Mouse (Mus musculus) kidney, postnatal 25 days (tissue): ENCODE data around the gene Slc25a11.

Experiments
- DNase-seq, 2 experiments: peaks; one replicate each; pipeline ENCODE4 v3.0.0; 2021; ENCODE audit warnings: mixed read lengths in 2 of 2

Gene Slc25a11

GRCm38 (mm10) chr11:70667271-70668150 is 20.2 kb upstream of the Slc25a11 start:
- no peak for DNase-seq

DNA sequence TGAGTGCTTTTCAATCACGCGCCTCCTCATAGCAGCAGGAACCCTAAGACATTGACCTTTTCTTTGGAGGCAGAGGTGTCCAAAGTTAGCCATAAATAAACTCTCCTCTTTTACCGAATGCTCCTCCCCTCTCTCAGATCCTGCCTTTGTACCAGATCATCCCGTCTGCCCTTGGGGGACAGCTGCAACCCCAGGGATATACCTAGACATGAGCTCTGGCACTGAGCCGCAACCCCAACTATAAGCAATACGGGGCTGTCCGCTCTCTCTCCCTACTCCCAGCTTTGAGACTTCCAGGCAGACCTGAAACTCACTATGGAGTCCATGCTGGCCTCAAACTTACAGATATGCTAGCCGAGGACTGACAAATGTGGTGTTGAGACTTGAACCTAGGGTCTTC is 19.4 kb upstream of the Slc25a11 start:
- DNase-seq = no peak

DNA sequence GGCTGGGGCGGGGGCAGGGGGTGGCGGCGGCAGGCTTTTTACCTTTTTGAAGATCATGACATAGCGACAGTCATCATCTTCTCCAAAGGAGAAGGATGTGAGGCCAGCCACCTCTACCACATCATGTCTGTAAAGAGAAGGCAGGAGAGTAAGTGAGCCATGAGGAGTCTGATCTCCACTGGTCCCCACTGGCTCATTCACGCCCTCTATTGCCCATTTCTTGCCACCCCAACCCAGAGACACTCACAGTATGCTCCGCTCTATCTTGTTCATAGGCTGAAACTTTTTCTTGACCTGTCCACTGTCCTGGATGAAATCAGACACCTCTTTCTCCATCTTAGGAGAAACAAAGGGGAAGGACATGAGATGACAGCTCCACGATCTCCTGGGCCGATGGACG is 17.5 kb upstream of the Slc25a11 start:
- no peak for DNase-seq

DNA sequence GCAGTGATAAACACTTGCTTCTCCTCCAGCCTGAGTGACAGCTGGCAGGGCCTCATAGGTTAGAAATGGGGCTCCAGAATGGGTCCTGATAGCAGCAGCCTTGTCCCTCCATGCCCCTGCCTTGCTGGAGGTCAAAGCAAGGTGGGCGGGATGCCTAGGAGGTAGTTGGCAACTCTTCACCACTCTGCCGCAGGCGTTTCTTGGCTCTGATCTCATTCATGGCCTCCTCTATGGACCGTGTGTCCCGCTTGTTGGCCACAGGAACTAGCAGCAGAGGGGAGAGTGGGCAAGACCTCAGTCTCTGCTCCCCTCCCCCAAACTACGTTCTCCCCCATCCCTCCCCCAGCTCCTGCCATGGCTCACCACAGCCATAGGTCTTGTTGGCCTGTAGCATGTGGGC is 16.7 kb upstream of the Slc25a11 start:
- DNase-seq = no peak

DNA sequence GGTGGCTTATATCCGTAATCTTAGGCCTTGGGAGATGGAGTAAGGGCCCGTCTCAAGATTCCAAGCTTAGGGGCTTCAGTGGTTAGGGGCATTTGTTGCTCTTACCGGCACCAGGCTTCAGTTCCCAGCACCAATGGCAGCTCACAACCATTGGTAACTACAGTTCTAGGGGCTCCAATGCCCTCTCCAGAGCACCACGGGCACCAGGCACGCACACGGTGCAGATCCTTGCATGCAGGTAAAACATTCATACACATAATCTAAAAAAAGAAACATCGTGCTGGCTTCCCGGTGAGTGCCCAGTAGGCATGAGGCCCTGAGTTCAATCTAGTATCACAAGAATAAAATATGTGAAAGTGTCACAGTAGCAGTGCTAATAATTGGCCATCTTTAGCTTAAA is 15.8 kb upstream of the Slc25a11 start:
- DNase-seq = no peak

DNA sequence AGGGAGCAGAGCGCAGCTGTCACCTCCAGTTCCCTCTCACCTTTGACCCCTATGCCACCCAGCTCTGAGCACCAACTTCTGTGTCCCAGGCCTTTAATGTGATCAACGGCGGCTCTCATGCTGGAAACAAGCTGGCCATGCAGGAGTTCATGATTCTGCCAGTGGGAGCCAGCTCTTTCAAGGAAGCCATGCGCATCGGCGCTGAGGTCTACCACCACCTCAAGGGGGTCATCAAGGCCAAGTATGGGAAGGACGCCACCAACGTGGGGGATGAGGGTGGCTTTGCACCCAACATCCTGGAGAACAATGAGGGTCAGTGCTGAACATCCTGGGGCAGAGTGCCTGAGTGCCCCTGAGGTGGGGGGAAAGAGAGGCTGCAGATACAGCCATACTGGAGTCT is 13.3 kb upstream of the Slc25a11 start:
- DNase-seq = no peak

GRCm38 (mm10) chr11:70658942-70659341 is 11.7 kb upstream of the Slc25a11 start:
- no peak for DNase-seq

DNA sequence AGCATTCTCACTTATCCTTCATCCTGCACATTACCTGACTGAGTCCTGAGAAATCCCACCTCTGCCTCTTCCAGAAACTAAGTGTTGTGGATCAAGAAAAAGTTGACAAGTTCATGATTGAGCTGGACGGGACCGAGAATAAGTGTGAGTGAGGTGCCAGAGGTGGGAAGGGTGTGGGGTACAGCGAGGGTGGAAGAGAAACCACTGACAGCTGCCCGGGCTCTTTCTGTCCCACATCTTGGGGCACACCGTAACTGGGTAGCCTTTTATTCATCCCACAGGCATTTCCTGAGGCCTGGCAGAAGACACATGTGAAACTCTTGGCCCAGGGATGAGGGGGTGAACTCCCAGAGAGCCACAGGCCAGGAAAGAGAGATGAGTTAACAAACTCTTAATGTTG is 11.2 kb upstream of the Slc25a11 start:
- DNase-seq = no peak

DNA sequence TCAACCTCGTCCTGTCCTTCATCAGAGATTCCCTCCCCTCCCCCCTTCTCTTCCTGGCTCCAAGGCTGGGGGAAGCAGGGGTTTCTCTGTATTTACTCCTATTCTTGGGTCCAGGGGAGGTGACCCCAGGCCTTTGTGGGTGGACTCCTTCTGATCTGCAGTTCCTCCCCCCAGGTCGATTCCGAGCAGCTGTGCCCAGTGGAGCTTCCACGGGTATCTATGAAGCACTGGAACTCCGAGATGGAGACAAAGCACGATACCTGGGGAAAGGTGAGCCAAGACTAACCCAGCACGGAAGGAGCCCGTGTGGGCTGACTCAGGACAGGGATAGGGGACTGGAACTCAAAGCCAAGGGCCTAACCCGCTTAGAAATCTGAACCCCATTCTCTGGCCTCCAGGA is 10.7 kb upstream of the Slc25a11 start:
- no peak for DNase-seq

DNA sequence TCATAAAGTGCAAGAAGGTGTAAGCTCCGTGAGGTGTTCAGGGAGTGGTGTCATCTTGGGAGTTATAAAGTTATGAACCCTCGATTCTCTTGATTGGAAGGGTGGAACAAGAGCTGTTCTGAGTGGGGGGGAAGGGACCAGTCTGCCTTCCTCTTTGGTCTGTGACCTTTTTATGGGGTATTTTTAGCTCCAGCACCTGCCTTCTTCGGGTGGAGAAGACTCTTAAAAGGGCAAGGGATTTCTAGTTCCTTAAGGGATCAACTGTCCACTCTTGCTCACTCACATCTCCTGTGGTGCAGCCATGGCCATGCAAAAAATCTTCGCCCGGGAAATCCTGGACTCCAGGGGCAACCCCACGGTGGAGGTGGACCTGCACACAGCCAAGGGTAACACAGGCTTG is 10.3 kb upstream of the Slc25a11 start:
- DNase-seq = no peak

DNA sequence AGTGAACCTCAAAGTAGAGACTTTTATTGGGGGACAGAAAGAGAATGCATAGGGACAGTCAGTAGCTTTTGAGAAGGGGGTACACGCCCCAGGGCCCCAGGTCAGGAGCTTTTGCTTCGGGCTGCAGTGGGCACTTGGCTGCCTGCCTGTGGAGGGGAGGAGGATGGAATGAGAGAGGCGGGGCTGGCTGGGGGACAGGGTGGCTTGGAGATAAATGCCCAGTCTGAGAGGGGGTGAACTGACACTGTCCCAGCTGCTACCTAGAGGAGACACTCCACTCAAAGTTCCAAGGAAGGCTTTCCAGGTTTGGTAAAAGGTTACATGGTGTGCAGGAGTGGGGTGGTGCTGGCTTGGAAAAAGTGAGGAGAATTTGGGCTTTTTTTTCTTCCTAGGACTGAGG is 9.7 kb upstream of the Slc25a11 start, which contains the start of gene Eno3:
Eno3 (plus strand) TSS at position 239 of the 400 bp plus-strand sequence.
- peak in 1 of 2 experiments; percentile 47 for DNase-seq

GRCm38 (mm10) chr11:70656456-70656927 is 9.2 kb upstream of the Slc25a11 start:
- DNase-seq = peak; percentile 71

DNA sequence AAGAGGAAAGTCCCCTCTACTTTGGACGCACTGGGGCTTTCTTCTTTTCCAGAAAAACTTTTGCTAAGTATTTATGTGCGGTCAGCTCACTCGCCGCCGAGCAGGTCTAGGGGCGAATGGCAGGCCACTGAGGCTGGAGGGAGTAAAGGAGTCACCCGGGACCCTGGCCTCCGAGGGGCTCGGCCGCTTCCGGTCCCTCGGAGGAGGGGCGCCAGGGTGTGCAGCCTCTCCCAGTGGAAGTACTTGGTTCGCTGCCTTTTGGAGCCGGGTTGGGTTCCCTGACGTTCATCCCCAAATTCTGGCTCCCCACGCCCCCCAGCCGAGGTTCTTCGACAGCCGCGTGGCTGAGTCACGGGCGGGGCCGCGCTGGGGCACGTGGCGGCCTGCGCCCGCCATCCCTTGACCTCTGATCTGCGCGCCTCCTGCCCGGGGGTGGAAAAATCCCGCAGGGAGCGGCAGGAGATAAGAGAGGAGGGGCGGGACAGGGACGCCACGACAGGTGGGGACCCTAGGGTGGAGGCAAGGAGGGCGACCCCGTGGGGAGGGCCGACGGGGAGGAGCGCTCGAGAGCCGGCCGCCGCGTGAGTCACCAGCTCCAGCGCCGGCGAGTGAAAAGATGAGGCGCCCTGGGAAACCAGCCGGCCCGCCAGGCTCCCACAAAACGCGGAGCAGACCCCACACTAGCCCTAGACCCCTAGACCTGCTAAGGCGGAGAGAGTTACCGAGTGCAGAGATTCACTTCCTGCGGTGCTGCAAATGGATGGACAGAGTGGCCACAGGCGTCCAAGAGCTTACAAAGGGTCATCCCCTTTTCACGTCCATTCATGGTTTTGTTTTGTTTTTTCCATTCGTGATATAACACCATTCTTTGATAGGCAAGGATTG is 8.5 kb upstream of the Slc25a11 start:
- peak; percentile 47 to 79 for DNase-seq

DNA sequence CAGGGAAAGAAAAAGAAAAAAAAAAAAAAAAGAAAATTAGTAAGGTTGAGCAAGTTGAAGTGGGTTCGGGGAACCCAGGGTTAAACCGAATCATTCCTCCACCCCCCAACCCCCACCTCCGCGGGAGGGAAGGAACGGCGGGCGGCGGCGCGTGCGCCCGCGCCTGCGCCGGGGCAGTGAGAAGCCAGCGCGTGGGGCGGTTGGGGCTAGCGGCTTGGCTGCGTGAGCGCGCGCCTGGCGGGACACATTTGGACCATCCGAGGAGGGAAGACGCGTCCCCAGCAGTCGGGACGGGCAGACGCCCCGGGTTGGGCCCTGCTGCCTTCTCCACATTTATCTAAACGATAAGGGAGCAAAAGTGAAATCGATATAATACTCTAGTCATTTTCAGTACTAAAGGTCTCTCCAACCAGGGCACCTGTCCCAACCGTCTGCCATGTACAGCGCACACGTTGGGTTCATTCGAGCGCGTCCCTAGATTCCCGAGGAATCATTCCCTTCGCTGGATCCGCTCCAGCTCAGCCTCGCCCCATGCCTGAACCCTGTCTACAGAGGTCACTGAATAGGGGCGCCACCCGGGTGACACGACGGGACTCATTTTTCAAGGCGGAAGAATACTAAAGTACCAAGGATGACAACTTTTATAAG is 7.8 kb upstream of the Slc25a11 start:
- DNase-seq = peak; percentile 84 to 92

DNA sequence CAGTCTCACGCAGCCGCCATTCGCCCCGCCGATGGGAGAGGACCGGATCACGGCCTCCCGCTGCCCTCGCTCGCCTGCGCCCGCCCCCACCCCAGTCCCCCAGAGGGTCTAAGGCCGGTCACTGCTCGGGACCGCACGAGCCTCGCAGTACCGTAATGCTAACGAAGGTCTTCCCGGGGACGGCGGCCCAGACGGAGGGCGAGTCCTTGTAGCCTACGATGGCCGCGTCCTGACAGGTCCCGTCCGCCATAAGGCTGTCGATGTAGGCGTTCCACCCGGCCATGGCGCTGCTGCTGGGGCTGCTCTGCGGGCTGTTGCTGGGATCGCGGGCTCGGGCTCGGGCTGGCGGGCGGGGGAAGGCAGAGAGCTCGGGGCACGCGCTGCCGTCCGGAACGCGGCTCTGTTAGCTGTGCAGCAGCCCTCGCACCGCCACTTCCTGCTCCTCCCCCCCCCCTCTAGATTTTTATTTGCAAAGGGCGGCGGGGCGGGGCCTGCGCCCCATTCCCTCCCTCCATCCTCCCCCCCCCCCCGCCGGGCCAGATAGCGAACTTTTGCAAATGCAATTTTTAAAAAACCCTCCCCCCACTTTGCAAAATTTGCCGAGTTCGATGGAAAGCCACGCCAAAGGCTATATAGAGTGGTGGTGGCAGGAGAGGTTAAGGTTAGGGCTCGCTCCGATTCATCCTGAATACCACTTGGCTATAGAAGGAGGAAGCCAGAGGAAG is 7.1 kb upstream of the Slc25a11 start, which contains the start of gene Pfn1:
Pfn1 (minus strand) TSS at position 447 of the 725 bp plus-strand sequence.
- peak; percentile 86 to 90 for DNase-seq

- DNase-seq = peak; percentile 63 to 84
Measured at GRCm38 (mm10) chr11:70653345-70654197, 6.3 kb upstream of the Slc25a11 start.

GRCm38 (mm10) chr11:70652884-70653344 is 5.6 kb upstream of the Slc25a11 start:
- DNase-seq = peak in 1 of 2 experiments; percentile 17

- DNase-seq = peak in 1 of 2 experiments; percentile 41
Measured at GRCm38 (mm10) chr11:70652029-70652883, 5.0 kb upstream of the Slc25a11 start.

DNA sequence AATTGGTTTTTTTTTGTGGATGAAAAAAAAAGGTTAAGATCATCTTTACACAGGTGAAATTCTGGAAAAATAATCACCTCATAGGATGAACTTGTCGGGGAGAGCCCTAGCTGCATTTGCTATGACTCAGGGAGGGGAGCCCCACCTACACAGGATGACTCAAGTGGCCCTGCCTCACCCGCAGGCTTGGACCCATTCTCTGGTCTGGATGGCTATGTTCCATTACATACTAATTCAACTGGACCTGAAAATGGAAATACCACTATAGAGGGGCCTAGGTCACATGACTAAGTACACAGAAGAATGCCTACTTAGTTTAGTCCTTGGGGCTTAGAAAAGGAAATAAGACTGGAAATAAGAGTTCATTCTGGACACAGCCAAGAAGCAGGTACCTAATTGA is 4.1 kb upstream of the Slc25a11 start:
- DNase-seq = peak in 1 of 2 experiments; percentile 40
